Mouse (Mus musculus) MEL (cell line): ENCODE measurements around the gene Armh1. TPM values are rescaled to one million over a fixed set of nuclear protein-coding genes. Genes with fewer than 3 reads are reported as not detected.

Experiments
- DNase-seq: peaks from one replicate; pipeline ENCODE4 v3.0.0; 2011; ENCODE audit warnings: low read depth, low spot score
- H3K27ac ChIP-seq: 2 replicates; pipeline ENCODE4 v1.5.1; 2012; ENCODE audit warnings: low read depth, mild to moderate bottlenecking, control low read depth, low read length, moderate library complexity; ENCODE audit not compliant: control insufficient read depth
- H3K27me3 ChIP-seq, 2 experiments: fragments of 150-350 bp in 1 of 2; sonication (generic) in 1 of 2; 2 replicates each; pipeline ENCODE4 v1.6.1; 2012; ENCODE audit warnings: low read length in 2 of 2, mild to moderate bottlenecking in 2 of 2, improper control_type of control experiment in 1 of 2, moderate library complexity in 1 of 2; ENCODE audit not compliant: insufficient read depth in 2 of 2, control insufficient read depth in 1 of 2
- H3K36me3 ChIP-seq, 2 experiments: 2 replicates each; pipeline ENCODE4 v1.6.1; 2012 to 2014; ENCODE audit warnings: low read length in 2 of 2, improper control_type of control experiment in 1 of 2, inconsistent platforms in 1 of 2, mild to moderate bottlenecking in 1 of 2; ENCODE audit not compliant: insufficient read depth in 2 of 2, control insufficient read depth in 1 of 2
- H3K4me1 ChIP-seq, 2 experiments: fragments of 150-350 bp in 1 of 2; sonication (generic) in 1 of 2; 2 replicates each; pipeline ENCODE4 v1.6.1; 2012; ENCODE audit warnings: low read length in 2 of 2, improper control_type of control experiment in 1 of 2, mild to moderate bottlenecking in 1 of 2; ENCODE audit not compliant: insufficient read depth in 2 of 2, control insufficient read depth in 1 of 2
- H3K4me3 ChIP-seq, 2 experiments: fragments of 150-350 bp in 1 of 2; sonication (generic) in 1 of 2; 2 replicates each; pipeline ENCODE4 v1.5.1; 2012; ENCODE audit warnings: low read depth in 2 of 2, low read length in 2 of 2, mild to moderate bottlenecking in 2 of 2, moderate library complexity in 2 of 2, control low read depth in 1 of 2, improper control_type of control experiment in 1 of 2; ENCODE audit not compliant: control insufficient read depth in 1 of 2, insufficient read depth in 1 of 2
- H3K79me2 ChIP-seq: 2 replicates; pipeline ENCODE4 v1.6.1; 2012; ENCODE audit warnings: mild to moderate bottlenecking, low read length, moderate library complexity; ENCODE audit not compliant: control insufficient read depth, poor library complexity, insufficient read depth
- H3K9ac ChIP-seq: 2 replicates; pipeline ENCODE4 v1.6.1; 2012; ENCODE audit warnings: low read depth, mild to moderate bottlenecking, control low read depth, low read length, moderate library complexity; ENCODE audit not compliant: control insufficient read depth, poor library complexity, severe bottlenecking
- H3K9me3 ChIP-seq: fragments of 150-350 bp; sonication (generic); replicated peaks from 2 replicates; pipeline ENCODE4 v1.6.1; 2012; ENCODE audit warnings: mild to moderate bottlenecking, low read length, improper control_type of control experiment, moderate library complexity; ENCODE audit not compliant: insufficient read depth
- CHD2 ChIP-seq: IDR thresholded peaks from 2 replicates; pipeline ENCODE4 v1.6.1; 2011; ENCODE audit warnings: low read length, improper control_type of control experiment
- ELF1 ChIP-seq: IDR thresholded peaks from 2 replicates; pipeline ENCODE4 v1.6.1; 2014; ENCODE audit warnings: low read depth, mild to moderate bottlenecking, inconsistent platforms, low read length, improper control_type of control experiment, moderate library complexity
- ETS1 ChIP-seq: IDR thresholded peaks from 2 replicates; pipeline ENCODE4 v1.6.1; 2012; ENCODE audit warnings: low read depth, mild to moderate bottlenecking, inconsistent platforms, low read length, improper control_type of control experiment, moderate library complexity
- GATA1 ChIP-seq: IDR thresholded peaks from 2 replicates; pipeline ENCODE4 v1.6.1; 2011; ENCODE audit warnings: low read depth, low read length, improper control_type of control experiment
- HCFC1 ChIP-seq: IDR thresholded peaks from 2 replicates; pipeline ENCODE4 v1.6.1; 2012; ENCODE audit warnings: low read depth, mild to moderate bottlenecking, inconsistent platforms, low read length, improper control_type of control experiment, moderate library complexity
- KAT2A ChIP-seq: conservative IDR thresholded peaks from 2 replicates; pipeline ENCODE4 v1.6.1; 2012; ENCODE audit warnings: low read depth, low read length, improper control_type of control experiment, inconsistent platforms
- MAX ChIP-seq: IDR thresholded peaks from 2 replicates; pipeline ENCODE4 v1.6.1; 2011; ENCODE audit warnings: low read length, improper control_type of control experiment
- MAZ ChIP-seq: IDR thresholded peaks from 2 replicates; pipeline ENCODE4 v1.6.1; 2012; ENCODE audit warnings: low read depth, mild to moderate bottlenecking, inconsistent platforms, low read length, improper control_type of control experiment
- MXI1 ChIP-seq: IDR thresholded peaks from 2 replicates; pipeline ENCODE4 v1.6.1; 2011; ENCODE audit warnings: mild to moderate bottlenecking, low read depth, low read length, improper control_type of control experiment
- MYB ChIP-seq: IDR thresholded peaks from 2 replicates; pipeline ENCODE4 v1.6.1; 2011; ENCODE audit warnings: mild to moderate bottlenecking, low read depth, low read length, improper control_type of control experiment
- MYC ChIP-seq: IDR thresholded peaks from 2 replicates; pipeline ENCODE4 v1.6.1; 2011; ENCODE audit warnings: low read depth, mild to moderate bottlenecking, low read length, improper control_type of control experiment, moderate library complexity
- POLR2A ChIP-seq, 2 experiments: IDR thresholded peaks; 2 replicates each; pipeline ENCODE4 v1.6.1; 2011 to 2012; ENCODE audit warnings: low read length in 2 of 2, mild to moderate bottlenecking in 2 of 2, control low read depth in 1 of 2, improper control_type of control experiment in 1 of 2, low read depth in 1 of 2, moderate library complexity in 1 of 2; ENCODE audit not compliant: control insufficient read depth in 1 of 2, insufficient read depth in 1 of 2, poor library complexity in 1 of 2
- RAD21 ChIP-seq: IDR thresholded peaks from 2 replicates; pipeline ENCODE4 v1.6.1; 2011; ENCODE audit warnings: mild to moderate bottlenecking, low read depth, low read length, improper control_type of control experiment
- SMC3 ChIP-seq: IDR thresholded peaks from 2 replicates; pipeline ENCODE4 v1.6.1; 2011; ENCODE audit warnings: low read depth, low read length, improper control_type of control experiment
- TCF12 ChIP-seq: IDR thresholded peaks from 2 replicates; pipeline ENCODE4 v1.6.1; 2014; ENCODE audit warnings: low read depth, mild to moderate bottlenecking, inconsistent platforms, low read length, improper control_type of control experiment, moderate library complexity
- USF2 ChIP-seq, 2 experiments: IDR thresholded peaks; 2 replicates each; pipeline ENCODE4 v1.6.1; 2011 to 2012; ENCODE audit warnings: improper control_type of control experiment in 2 of 2, low read length in 2 of 2, borderline replicate concordance in 1 of 2, inconsistent platforms in 1 of 2, low read depth in 1 of 2, mild to moderate bottlenecking in 1 of 2; ENCODE audit not compliant: insufficient read depth in 1 of 2
- ZC3H11A ChIP-seq: IDR thresholded peaks from 2 replicates; pipeline ENCODE4 v1.6.1; 2012; ENCODE audit warnings: low read depth, mild to moderate bottlenecking, inconsistent platforms, low read length, improper control_type of control experiment
- ZKSCAN1 ChIP-seq: IDR thresholded peaks from 2 replicates; pipeline ENCODE4 v1.6.1; 2012; ENCODE audit warnings: low read depth, mild to moderate bottlenecking, inconsistent platforms, low read length, improper control_type of control experiment, moderate library complexity
- ZMIZ1 ChIP-seq: IDR thresholded peaks from 2 replicates; pipeline ENCODE4 v1.6.1; 2012; ENCODE audit warnings: low read depth, mild to moderate bottlenecking, inconsistent platforms, low read length, improper control_type of control experiment, moderate library complexity
- polyA plus RNA-seq, 2 experiments: library from polyadenylated mRNA; stranded (reverse) in 1 of 2; unstranded in 1 of 2; fragments of >175 nt in 1 of 2; fragments of >200 nt in 1 of 2; gene quantifications; 2 replicates each; pipeline versions ENCODE4 v1.2.1 to v1.2.4; 2012; ENCODE audit warnings: low replicate concordance in 2 of 2, low read depth in 1 of 2; ENCODE audit not compliant: insufficient read length in 2 of 2, insufficient read depth in 1 of 2, missing spikeins in 1 of 2
- total RNA-seq: library from RNA; depleted of rRNA; stranded (reverse); fragments of 300-350 nt; gene quantifications from 2 replicates; pipeline ENCODE4 v1.2.3, GENCODE M21; 2012

Gene Armh1
- total and polyA plus RNA-seq, 3 experiments: not detected

- no peaks in the 10 kb centered on the region for H3K4me1 ChIP-seq
- H3K9me3 ChIP-seq: no peaks in the 10 kb centered on the region
- no peak overlapping the region for H3K4me3 ChIP-seq
- peaks cover 0 to 10% of the 10 kb centered on the region in 2 experiments; a peak in 2 of 4 replicates for H3K36me3 ChIP-seq
- H3K27me3 ChIP-seq: no peaks in the 10 kb centered on the region
- DNase-seq: no peak
- H3K79me2 ChIP-seq: no peaks in the 10 kb centered on the region
- no peak for TF ChIP-seq MAZ
- no peak for TF ChIP-seq TCF12
- no peak for TF ChIP-seq USF2 (IDR thresholded peaks at IDR 0.05; ENCODE audit: borderline replicate concordance in 1 of 2, insufficient read depth in 1 of 2, low read depth in 1 of 2, low read length in 2 of 2)
- TF ChIP-seq RAD21: no peak
- no peak for TF ChIP-seq ZC3H11A
- no peak for TF ChIP-seq HCFC1
- no peak for TF ChIP-seq ZMIZ1
- TF ChIP-seq MXI1: no peak
- TF ChIP-seq GATA1: no peak
- TF ChIP-seq KAT2A: no peak
- H3K9ac ChIP-seq: no peak overlapping the region
- no peak overlapping the region for H3K27ac ChIP-seq
Observed at GRCm38 (mm10) chr4:117278381-117279252, 26.7 kb upstream of the Armh1 start.

- Histone ChIP-seq H3K4me3 (no peak overlapping the region), H3K4me1 (no peaks in the 10 kb centered on the region), H3K36me3 (peaks cover 0 to 10% of the 10 kb centered on the region in 2 experiments; a peak in 2 of 4 replicates), H3K27ac (no peak overlapping the region), H3K79me2 (no peaks in the 10 kb centered on the region), H3K27me3 (no peaks in the 10 kb centered on the region), H3K9ac (no peak overlapping the region), H3K9me3 (no peaks in the 10 kb centered on the region)
- DNase-seq: no peak
- TF ChIP-seq ETS1: no peak
- no peak for TF ChIP-seq SMC3
- no peak for TF ChIP-seq ZC3H11A
- no peak for TF ChIP-seq POLR2A (IDR thresholded peaks at IDR 0.05; ENCODE audit: control insufficient read depth in 1 of 2, insufficient read depth in 1 of 2, low read depth in 1 of 2, low read length in 2 of 2, poor library complexity in 1 of 2)
- no peak for TF ChIP-seq MAX
- TF ChIP-seq CHD2: no peak
- no peak for TF ChIP-seq ZKSCAN1
- no peak for TF ChIP-seq MYB
- TF ChIP-seq ELF1: no peak
- TF ChIP-seq TCF12: no peak
- TF ChIP-seq MYC: no peak
- no peak for TF ChIP-seq GATA1
Observed at GRCm38 (mm10) chr4:117277687-117278086, 25.8 kb upstream of the Armh1 start.
